Mouse (Mus musculus): Measurements from ENCODE around the gene Vps16.
A peak's percentile ranks its signal among the peaks of the same experiment; 100 is the strongest.

The Vps16 gene

GRCm38 (mm10) chr2:130461287-130462071 lies 37.3 kb downstream of the Vps16 start:
- no peak for DNase-seq (ENCODE audit: low read depth)

GRCm38 (mm10) chr2:130466438-130466837 lies 42.3 kb downstream of the Vps16 start:
- DNase-seq (ENCODE audit: low read depth), result no peak

- DNase-seq (ENCODE audit: low read depth), result no peak
These were observed 45.2 kb downstream of the Vps16 start for GRCm38 (mm10) chr2:130469366-130469765.

GRCm38 (mm10) chr2:130469935-130470334 lies 45.8 kb downstream of the Vps16 start:
- DNase-seq (ENCODE audit: low read depth), result peak; percentile 63

GRCm38 (mm10) chr2:130472908-130473510 lies 48.9 kb downstream of the Vps16 start:
- DNase-seq (ENCODE audit: low read depth), result no peak

DNA sequence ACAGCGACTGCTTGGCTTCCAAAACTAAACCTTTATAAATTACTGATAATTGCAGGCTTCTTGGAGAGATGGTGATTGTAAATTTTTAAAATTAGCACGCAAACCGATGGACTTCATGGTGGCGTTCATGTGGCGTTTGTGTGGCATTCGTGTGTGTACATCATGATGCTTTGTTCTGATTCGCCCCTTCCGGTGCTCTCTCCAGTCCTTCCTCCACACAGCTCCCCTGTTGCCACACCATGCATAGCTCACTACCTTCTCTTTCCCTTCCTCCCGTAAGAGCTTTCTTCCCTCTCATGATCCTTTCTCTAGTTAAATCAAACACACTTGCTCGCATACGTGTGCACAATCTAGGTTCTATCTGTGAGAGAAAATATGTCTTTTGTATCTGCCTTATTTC lies 51.6 kb downstream of the Vps16 start:
- DNase-seq (ENCODE audit: low read depth), result no peak

DNA sequence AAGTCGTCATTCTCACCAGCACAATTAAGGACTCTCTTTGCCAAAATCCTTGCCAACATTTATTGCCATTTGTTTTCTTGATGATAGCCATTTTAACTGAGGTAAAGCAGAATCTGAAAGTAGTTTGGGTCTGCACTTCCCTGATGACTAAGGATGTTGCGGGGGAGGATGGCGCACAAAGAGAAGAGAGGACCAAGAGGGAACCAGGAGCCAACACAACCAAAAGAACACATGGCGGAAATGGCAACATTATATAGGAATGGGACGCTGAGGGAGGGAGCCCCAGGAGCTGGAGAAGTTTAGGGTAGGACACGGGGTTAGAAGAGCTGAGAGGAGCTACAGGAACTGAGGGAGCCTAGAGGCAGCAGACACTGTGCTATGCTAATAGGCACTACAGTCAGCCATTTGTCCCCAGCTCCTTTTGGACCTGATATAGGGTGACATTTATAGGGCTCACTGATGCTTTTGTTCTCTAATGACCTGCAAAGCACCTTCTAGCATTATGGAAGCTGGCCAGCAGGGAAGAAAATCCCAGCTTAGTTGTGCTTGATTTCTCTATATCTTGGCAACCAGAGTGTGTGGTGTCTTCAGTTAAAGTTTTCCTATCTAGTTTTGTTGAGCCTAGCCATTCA lies 52.6 kb downstream of the Vps16 start:
- no peak for DNase-seq (ENCODE audit: low read depth)

DNA sequence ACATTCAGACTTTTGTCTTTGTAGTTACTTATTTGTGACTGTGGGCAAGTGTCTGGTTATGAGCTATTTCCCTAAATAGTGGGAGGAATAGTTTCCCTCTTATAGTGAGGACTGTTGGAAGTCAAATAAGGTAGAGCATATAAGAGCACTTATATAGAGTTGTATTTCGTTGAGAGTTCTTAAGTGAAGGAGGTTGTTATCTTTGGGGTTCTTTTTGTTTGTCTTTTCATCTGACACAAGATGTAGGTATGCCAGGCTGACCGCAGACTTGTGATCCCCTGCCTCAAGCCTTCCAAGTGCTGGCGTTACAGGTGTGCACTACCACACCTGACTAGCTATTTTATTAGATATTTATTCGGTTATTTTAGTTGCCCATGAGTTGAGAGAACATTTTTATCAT lies 58.0 kb downstream of the Vps16 start:
- no peak for DNase-seq (ENCODE audit: low read depth)

GRCm38 (mm10) chr2:130482700-130483099 lies 58.6 kb downstream of the Vps16 start:
- DNase-seq (ENCODE audit: low read depth), result no peak

DNA sequence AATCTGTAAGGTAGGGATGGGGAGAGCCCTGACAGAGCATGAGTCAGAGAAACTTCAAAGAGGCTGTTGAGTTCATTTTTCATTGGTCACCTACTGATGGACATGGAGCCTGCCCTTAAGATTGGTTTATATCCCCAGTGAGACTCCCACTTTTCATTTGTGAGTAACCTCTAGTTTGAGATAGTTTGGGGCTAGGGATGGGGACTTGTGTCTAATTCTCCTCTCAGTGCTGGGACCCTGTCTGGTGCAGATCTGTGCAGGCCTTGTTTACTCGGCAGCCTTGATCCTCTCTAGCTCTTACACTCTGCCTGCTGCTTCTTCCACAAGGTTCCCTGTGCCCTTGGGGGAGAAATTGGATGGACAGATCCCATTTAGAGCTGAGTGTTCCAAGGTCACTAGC lies 60.1 kb downstream of the Vps16 start:
- no peak for DNase-seq (ENCODE audit: low read depth)

- no peak for DNase-seq (ENCODE audit: low read depth)
These were observed 63.9 kb downstream of the Vps16 start for GRCm38 (mm10) chr2:130488002-130488401.

GRCm38 (mm10) chr2:130488600-130488999 lies 64.5 kb downstream of the Vps16 start:
- DNase-seq (ENCODE audit: low read depth), result no peak

- no peak for DNase-seq (ENCODE audit: low read depth)
These were observed 67.0 kb downstream of the Vps16 start for GRCm38 (mm10) chr2:130491162-130491561.

DNA sequence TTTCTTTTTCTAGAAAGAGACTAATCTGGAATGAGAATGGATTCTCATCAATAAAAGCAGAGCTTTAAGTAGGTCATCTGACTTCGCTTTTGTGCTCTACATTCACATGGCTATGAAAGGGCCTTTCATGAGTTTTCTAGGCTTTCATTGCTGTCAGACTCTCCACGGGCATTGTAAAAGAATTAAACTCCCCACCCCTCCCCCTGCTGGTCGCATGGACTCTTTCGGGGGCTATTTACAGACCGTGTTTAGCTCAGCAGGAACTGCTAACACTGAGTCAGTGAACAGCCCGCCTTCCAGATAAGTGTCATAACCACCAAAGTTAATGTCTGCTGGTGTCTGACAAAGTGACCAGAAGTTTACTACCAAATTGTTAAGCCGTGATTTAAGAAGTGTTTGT lies 67.4 kb downstream of the Vps16 start:
- DNase-seq (ENCODE audit: low read depth), result no peak

All from c-Kit-positive CD71-positive TER-119-negative erythroid progenitor cells, embryonic 14.5 days (primary cell).